Mouse (Mus musculus) hindbrain, embryonic 14.5 days (tissue): Measurements from ENCODE around the gene Sall1. TPM values are rescaled to one million over a fixed set of nuclear protein-coding genes. Genes with fewer than 3 reads are reported as not detected.

Source experiments
- ATAC-seq: fragments of 200-750 bp; cut with Nextera tagmentation; 2 replicates; pipeline ENCODE4 v1.8.0; 2017; ENCODE audit warnings: moderate number of reproducible peaks, mild to moderate bottlenecking, moderate TSS enrichment, moderate library complexity; ENCODE audit not compliant: low FRiP score
- DNase-seq: peaks from one replicate; pipeline ENCODE4 v3.0.0-alpha.2; 2015; ENCODE audit warnings: low spot score
- H3K27ac ChIP-seq: fragments of 300-500 bp; sonication (generic); 2 replicates; pipeline ENCODE4 v1.5.1; 2014; ENCODE audit warnings: mild to moderate bottlenecking, moderate library complexity
- H3K27me3 ChIP-seq: fragments of 300-500 bp; sonication (generic); 2 replicates; pipeline ENCODE4 v1.6.1; 2014; ENCODE audit warnings: mild to moderate bottlenecking, low read length, mixed read lengths; ENCODE audit not compliant: control insufficient read depth, insufficient read depth
- H3K36me3 ChIP-seq: fragments of 300-500 bp; sonication (generic); replicated peaks from 2 replicates; pipeline ENCODE4 v1.6.1; 2014; ENCODE audit not compliant: control insufficient read depth, insufficient read depth
- H3K4me1 ChIP-seq: fragments of 300-500 bp; sonication (generic); replicated peaks from 2 replicates; pipeline ENCODE4 v1.6.1; 2014; ENCODE audit warnings: antibody characterized with exemption, low read length, mixed read lengths; ENCODE audit not compliant: control insufficient read depth, insufficient read depth
- H3K4me2 ChIP-seq: fragments of 300-500 bp; sonication (generic); replicated peaks from 2 replicates; pipeline ENCODE4 v1.6.1; 2014; ENCODE audit warnings: mild to moderate bottlenecking, moderate library complexity
- H3K4me3 ChIP-seq: fragments of 300-500 bp; sonication (generic); replicated peaks from 2 replicates; pipeline ENCODE4 v1.5.1; 2014; ENCODE audit warnings: mild to moderate bottlenecking, low read length
- H3K9ac ChIP-seq: fragments of 300-500 bp; sonication (generic); 2 replicates; pipeline ENCODE4 v1.6.1; 2014
- H3K9me3 ChIP-seq: fragments of 300-500 bp; sonication (generic); 2 replicates; pipeline ENCODE4 v1.6.1; 2016; ENCODE audit warnings: low read length; ENCODE audit not compliant: control insufficient read depth
- WGBS: fragments of 180-500 bp; shearing (Covaris S2); extraction: QIAGEN DNeasy Blood & Tissue Kit; methylation state at CpG from one replicate; pipeline ENCODE4 v1.1.7; 2014; 5-methylcytosine and 5-hydroxymethylcytosine counted together
- polyA plus RNA-seq: library from polyadenylated mRNA; unstranded; fragments of >200 nt; fragmentation: Nextera tagmentation; extraction: Ambion mirVana; gene quantifications from 2 replicates; pipeline ENCODE4 v1.2.1, GENCODE M21; 2014

The Sall1 gene
- polyA plus RNA-seq, 1 experiment from 2014 or later = 9.9 TPM

- peak; percentile 62; the same call in 1 of the 2 replicates for ATAC-seq
- peaks cover 10% of the 10 kb centered on the region; the same call in 1 of the 2 replicates for H3K4me1 ChIP-seq
- peak overlapping the region; percentile 33; the same call in 1 of the 2 replicates for H3K9ac ChIP-seq
- DNase-seq = no peak
- peak overlapping the region; percentile 26 for H3K4me3 ChIP-seq
- H3K4me2 ChIP-seq = peak overlapping the region; percentile 56
- 5% methylated on average over 47 of the region's 55 CpGs for WGBS
- H3K9me3 ChIP-seq = no peaks in the 10 kb centered on the region
- peaks cover 11% of the 10 kb centered on the region for H3K27me3 ChIP-seq
- no peak overlapping the region for H3K27ac ChIP-seq
- peaks cover 2% of the 10 kb centered on the region; the same call in 1 of the 2 replicates for H3K36me3 ChIP-seq
These were observed 18.5 kb downstream of the Sall1 start for GRCm38 (mm10) chr8:89025281-89026138.

- Histone ChIP-seq H3K27me3 (peaks cover 14% of the 10 kb centered on the region), H3K4me3 (no peak overlapping the region), H3K4me2 (no peak overlapping the region), H3K9me3 (no peaks in the 10 kb centered on the region), H3K9ac (no peak overlapping the region), H3K4me1 (peaks cover 10% of the 10 kb centered on the region; the same call in 1 of the 2 replicates), H3K36me3 (no peaks in the 10 kb centered on the region), H3K27ac (no peak overlapping the region)
- DNase-seq (no peak), ATAC-seq (no peak)
- 33% methylated on average over 6 of the region's 6 CpGs for WGBS
These were observed 19.2 kb downstream of the Sall1 start for GRCm38 (mm10) chr8:89024796-89025195.

- peaks cover 10% of the 10 kb centered on the region; the same call in 1 of the 2 replicates for H3K4me1 ChIP-seq
- peaks cover 13% of the 10 kb centered on the region for H3K27me3 ChIP-seq
- no peak overlapping the region for H3K4me2 ChIP-seq
- no peak overlapping the region for H3K27ac ChIP-seq
- H3K36me3 ChIP-seq = no peaks in the 10 kb centered on the region
- DNase-seq (no peak), ATAC-seq (no peak)
- no peak overlapping the region for H3K4me3 ChIP-seq
- no peak overlapping the region for H3K9ac ChIP-seq
- WGBS = 29% methylated on average over 5 of the region's 5 CpGs
- no peaks in the 10 kb centered on the region for H3K9me3 ChIP-seq
These were observed 22.8 kb downstream of the Sall1 start for GRCm38 (mm10) chr8:89021139-89021538.

- ATAC-seq (no peak), DNase-seq (no peak)
- Histone ChIP-seq H3K9ac (no peak overlapping the region), H3K27me3 (peaks cover 9% of the 10 kb centered on the region; the same call in 1 of the 2 replicates), H3K4me3 (no peak overlapping the region), H3K36me3 (no peaks in the 10 kb centered on the region), H3K4me1 (no peaks in the 10 kb centered on the region), H3K4me2 (no peak overlapping the region), H3K9me3 (no peaks in the 10 kb centered on the region), H3K27ac (no peak overlapping the region)
- 86% methylated on average over 4 of the region's 4 CpGs for WGBS
These were observed 26.1 kb downstream of the Sall1 start for GRCm38 (mm10) chr8:89017891-89018290.

- Histone ChIP-seq H3K27me3 (peaks cover 11% of the 10 kb centered on the region; the same call in 1 of the 2 replicates), H3K4me1 (no peaks in the 10 kb centered on the region), H3K27ac (no peak overlapping the region), H3K9ac (no peak overlapping the region), H3K4me3 (no peak overlapping the region), H3K9me3 (no peaks in the 10 kb centered on the region), H3K36me3 (no peaks in the 10 kb centered on the region), H3K4me2 (no peak overlapping the region)
- ATAC-seq = no peak
- WGBS = 87% methylated on average over 7 of the region's 7 CpGs
- no peak for DNase-seq
These were observed 27.4 kb downstream of the Sall1 start for GRCm38 (mm10) chr8:89016465-89017070.

GRCm38 (mm10) chr8:89015539-89015938 lies 28.4 kb downstream of the Sall1 start:
- Histone ChIP-seq H3K4me2 (no peak overlapping the region), H3K9me3 (no peaks in the 10 kb centered on the region), H3K27me3 (peaks cover 11% of the 10 kb centered on the region; the same call in 1 of the 2 replicates), H3K27ac (no peak overlapping the region), H3K4me1 (no peaks in the 10 kb centered on the region), H3K36me3 (no peaks in the 10 kb centered on the region), H3K4me3 (no peak overlapping the region), H3K9ac (no peak overlapping the region)
- DNase-seq = no peak
- WGBS = 61% methylated on average over 6 of the region's 6 CpGs
- ATAC-seq = no peak

- Histone ChIP-seq H3K9me3 (no peaks in the 10 kb centered on the region), H3K4me3 (no peak overlapping the region), H3K4me1 (no peaks in the 10 kb centered on the region), H3K27me3 (peaks cover 13% of the 10 kb centered on the region; the same call in 1 of the 2 replicates), H3K9ac (no peak overlapping the region), H3K27ac (no peak overlapping the region), H3K4me2 (no peak overlapping the region), H3K36me3 (no peaks in the 10 kb centered on the region)
- WGBS = 92% methylated on average over 6 of the region's 6 CpGs
- no peak for DNase-seq
- ATAC-seq = no peak
These were observed 31.0 kb downstream of the Sall1 start for GRCm38 (mm10) chr8:89012853-89013534.

GRCm38 (mm10) chr8:89012024-89012712 lies 31.8 kb downstream of the Sall1 start:
- ATAC-seq (no peak), DNase-seq (no peak)
- H3K27ac ChIP-seq = no peak overlapping the region
- WGBS = 28% methylated on average over 12 of the region's 12 CpGs
- H3K4me2 ChIP-seq = no peak overlapping the region
- H3K27me3 ChIP-seq = peaks cover 19% of the 10 kb centered on the region; the same call in 1 of the 2 replicates
- 0 out of 2 replicates have a peak, but pooled peaks cover 1% of the 10 kb centered on the region for H3K4me1 ChIP-seq
- H3K9me3 ChIP-seq = no peaks in the 10 kb centered on the region
- no peak overlapping the region for H3K9ac ChIP-seq
- no peaks in the 10 kb centered on the region for H3K36me3 ChIP-seq
- no peak overlapping the region for H3K4me3 ChIP-seq
